In the genomic region with DNA sequence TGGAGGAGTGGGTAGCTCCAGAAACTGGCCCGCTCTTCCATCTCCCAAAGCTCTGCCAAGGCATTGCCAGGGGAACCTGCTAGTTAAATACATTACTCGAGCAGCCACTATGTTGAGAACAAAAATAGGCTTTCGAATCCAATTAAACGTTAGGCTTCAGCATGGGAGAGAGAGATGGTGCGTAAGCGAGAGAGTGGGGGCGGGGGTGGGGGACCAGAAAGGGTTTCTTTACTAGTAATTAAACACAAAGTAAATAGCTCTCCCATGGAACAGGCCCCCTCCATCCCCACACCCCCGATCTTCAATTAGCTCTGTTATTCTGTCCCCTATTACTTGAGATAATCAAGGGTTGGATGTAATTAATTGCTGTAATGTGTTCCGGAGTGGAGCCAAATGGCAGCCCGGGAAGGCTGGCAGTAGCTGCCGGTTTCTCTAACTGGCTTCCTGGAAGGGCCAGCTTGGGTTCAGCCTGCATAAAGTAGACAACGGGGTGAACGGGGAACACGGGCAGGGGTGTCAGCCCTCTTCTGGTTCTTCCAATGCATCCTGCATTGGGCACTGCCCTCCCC, we compare ENCODE assay signal across 11 mouse cellular contexts. TPM values are rescaled to one million over a fixed set of nuclear protein-coding genes. Genes with fewer than 3 reads are reported as not detected.
DNase-seq lines count a peak whose midpoint lies in the region; ATAC-seq and TF ChIP-seq lines count a peak whose summit lies in the region.
"Had no signal": no experiment of that assay in that cellular context is flagged by ENCODE, and none has a peak within 500 bp of the region (broad histone marks: within the 10 kb centered on the region; RNA-seq: fewer than 3 reads in every experiment).

No protein-coding gene starts in this region.

- peak; percentile 19 for DNase-seq in kidney, adult 9 months
- peak; percentile 71 for DNase-seq in hindbrain, postnatal 0 days (ENCODE audit: low spot score)
- peak; percentile 29 to 56 for DNase-seq in left cerebral cortex, postnatal 36 days (ENCODE audit: low spot score in 2 of 2)
- peak; percentile 55 for DNase-seq in right cerebral cortex, postnatal 25 days
- DNase-seq in spleen, adult 12 weeks (ENCODE audit: low spot score): no peak
- no peak for DNase-seq in heart, adult 2 months
- DNase-seq in lung, postnatal 25 days (ENCODE audit: low spot score): no peak
- DNase-seq: thymus, postnatal 14 days had no signal

- no peak overlapping the region for H3K27ac ChIP-seq in kidney, embryonic 16.5 days (ENCODE audit: low read length)
- 0 out of 2 replicates have a peak overlapping the region, but pooled peaks have one; percentile 16 for H3K27ac ChIP-seq in hindbrain, postnatal 0 days
- no peak overlapping the region for H3K27ac ChIP-seq in heart, adult 2 months

- ATAC-seq in kidney, embryonic 16.5 days (ENCODE audit: low FRiP score, low TSS enrichment): no peak
- ATAC-seq in hindbrain, postnatal 0 days: peak; percentile 47; the same call in 1 of the 2 replicates

- intact Hi-C loops in left cerebral cortex, postnatal 36 days (cut with DNase I): no loop called here
- intact Hi-C loops in heart, adult 2 months (cut with DNase I): no loop called here

- no peak for TF ChIP-seq CTCF in hindbrain, postnatal 0 days (IDR thresholded peaks at IDR 0.05; ENCODE audit: low read depth)
- TF ChIP-seq CTCF in heart, adult 2 months (IDR thresholded peaks at IDR 0.05): no peak

- no peak overlapping the region for H3K9ac ChIP-seq in kidney, embryonic 16.5 days (replicated peaks; ENCODE audit: low read length)
- no peak overlapping the region for H3K9ac ChIP-seq in hindbrain, postnatal 0 days (replicated peaks; ENCODE audit: low read length)
- no peak overlapping the region for H3K9ac ChIP-seq in heart, adult 2 months (ENCODE audit: low read depth, low read length)

- no peaks in the 10 kb centered on the region for H3K36me3 ChIP-seq in kidney, embryonic 16.5 days (ENCODE audit: insufficient read depth, low read length)
- no peaks in the 10 kb centered on the region for H3K36me3 ChIP-seq in hindbrain, postnatal 0 days (ENCODE audit: insufficient read depth, low read length)
- H3K36me3 ChIP-seq in heart, adult 2 months (ENCODE audit: control insufficient read depth, insufficient read depth, low read length): no peaks in the 10 kb centered on the region
- H3K36me3 ChIP-seq: G1E had no signal

- H3K4me2 ChIP-seq in kidney, embryonic 16.5 days (replicated peaks; ENCODE audit: low read depth, low read length): no peak overlapping the region
- 0 out of 2 replicates have a peak overlapping the region, but pooled peaks have one; percentile 7 for H3K4me2 ChIP-seq in hindbrain, postnatal 0 days (ENCODE audit: low read depth, low read length)

- TF ChIP-seq EP300 in heart, adult 2 months (IDR thresholded peaks at IDR 0.05; ENCODE audit: insufficient read depth, low read depth, low read length): no peak

- 42% methylated on average over 14 of the region's 14 CpGs for WGBS in kidney, embryonic 16.5 days
- WGBS in hindbrain, postnatal 0 days: 34% methylated on average over 14 of the region's 14 CpGs
- WGBS in heart, adult 2 months: 69% methylated on average over 14 of the region's 14 CpGs

- no peaks in the 10 kb centered on the region for H3K9me3 ChIP-seq in kidney, embryonic 16.5 days (ENCODE audit: low read length)
- no peaks in the 10 kb centered on the region for H3K9me3 ChIP-seq in hindbrain, postnatal 0 days (ENCODE audit: low read length)

- H3K27me3 ChIP-seq in kidney, embryonic 16.5 days (ENCODE audit: insufficient read depth, low read length): no peaks in the 10 kb centered on the region
- no peaks in the 10 kb centered on the region for H3K27me3 ChIP-seq in hindbrain, postnatal 0 days (ENCODE audit: insufficient read depth, low read length)
- no peaks in the 10 kb centered on the region for H3K27me3 ChIP-seq in heart, adult 2 months (ENCODE audit: control insufficient read depth, insufficient read depth, low read length)

- TF ChIP-seq POLR2A in heart, adult 2 months (IDR thresholded peaks at IDR 0.05; ENCODE audit: insufficient read depth, low read depth, low read length): no peak

- H3K79me2 ChIP-seq in heart, adult 2 months (replicated peaks; ENCODE audit: control insufficient read depth, insufficient read depth, low read length): no peaks in the 10 kb centered on the region

- H3K4me1 ChIP-seq in kidney, embryonic 16.5 days (ENCODE audit: insufficient read depth, low read length): peaks cover 7% of the 10 kb centered on the region; the same call in 1 of the 2 replicates
- peaks cover 7% of the 10 kb centered on the region; the same call in 1 of the 2 replicates for H3K4me1 ChIP-seq in hindbrain, postnatal 0 days (ENCODE audit: insufficient read depth, low read length)
- H3K4me1 ChIP-seq in heart, adult 2 months (ENCODE audit: control insufficient read depth, insufficient read depth, low read length): no peaks in the 10 kb centered on the region

- H3K4me3 ChIP-seq in kidney, embryonic 16.5 days (ENCODE audit: low read length): no peak overlapping the region
- H3K4me3 ChIP-seq in hindbrain, postnatal 0 days (ENCODE audit: low read length): no peak overlapping the region
- no peak overlapping the region for H3K4me3 ChIP-seq in heart, adult 2 months
- H3K4me3 ChIP-seq: erythroblast, embryonic 14.5 days had no signal

RNA-seq across cellular contexts. Expression of a gene that starts 59.4 kb away (rescaled TPM):
- 0.08 and 0.27 TPM in 2 replicates for polyA plus RNA-seq in kidney, embryonic 16.5 days (2015; fragmentation: Nextera tagmentation; extraction: Ambion mirVana)
- 0.18 TPM in 1 of 2 replicates, not detected in the other for total RNA-seq in hindbrain, postnatal 0 days (2014; rRNA removed)
- 0.18 TPM in 1 of 2 replicates, not detected in the other for polyA plus RNA-seq in hindbrain, postnatal 0 days (2015; fragmentation: Nextera tagmentation; extraction: Ambion mirVana)
- total RNA-seq in left cerebral cortex, postnatal 36 days (2021): under 1 TPM; 0.27 to 0.36 TPM
- total RNA-seq in heart, adult 2 months (2021): under 1 TPM; 0.23 to 0.80 TPM
- polyA plus RNA-seq in heart, adult 2 months (2012; rRNA removed): 0.26 and 0.82 TPM in 2 replicates
- total RNA-seq: G1E had no signal
- polyA plus RNA-seq: G1E had no signal

Comparison
In these comparisons a context has a peak if more than half of its experiments do, and no peak if none do; other contexts are left out.
1. DNase-seq: peak in kidney, adult 9 months (single experiment), hindbrain, postnatal 0 days (single experiment), left cerebral cortex, postnatal 36 days (2 of 2) and right cerebral cortex, postnatal 25 days (single experiment); none in spleen, adult 12 weeks (single experiment), heart, adult 2 months (0 of 2) and lung, postnatal 25 days (single experiment).